Mouse (Mus musculus) brain, embryonic 14.5 days (tissue): ENCODE results near the gene Mkln1. TPM values are rescaled to one million over a fixed set of nuclear protein-coding genes. Genes with fewer than 3 reads are reported as not detected.
A peak's percentile ranks its signal among the peaks of the same experiment; 100 is the strongest.

Experiments used
- DNase-seq: peaks from one replicate; pipeline ENCODE4 v3.0.0-alpha.2; 2011; ENCODE audit warnings: low read depth
- CTCF ChIP-seq: fragments of 200-500 bp; IDR thresholded peaks from 2 replicates; pipeline ENCODE4 v1.5.1; 2012; ENCODE audit warnings: inconsistent platforms, mild to moderate bottlenecking, moderate library complexity, borderline replicate concordance; ENCODE audit not compliant: insufficient read depth, insufficient read length; ENCODE audit errors: extremely low read depth
- POLR2A ChIP-seq: fragments of 200-500 bp; IDR thresholded peaks from 2 replicates; pipeline ENCODE4 v1.6.1; 2012; ENCODE audit warnings: mild to moderate bottlenecking, inconsistent platforms, borderline replicate concordance; ENCODE audit not compliant: poor library complexity, insufficient read depth, insufficient read length, severe bottlenecking; ENCODE audit errors: extremely low read depth
- polyA plus RNA-seq: library from polyadenylated mRNA; depleted of rRNA; stranded (reverse); fragments of >200 nt; gene quantifications from 2 replicates; pipeline ENCODE4 v1.2.3, GENCODE M21; 2012

Gene Mkln1
- polyA plus RNA-seq, 1 experiment = 47.9 TPM

GRCm38 (mm10) chr6:31414303-31414702, 15.8 kb downstream of the Mkln1 start:
- TF ChIP-seq POLR2A (no peak), CTCF (no peak)
- peak; percentile 47 for DNase-seq

DNA sequence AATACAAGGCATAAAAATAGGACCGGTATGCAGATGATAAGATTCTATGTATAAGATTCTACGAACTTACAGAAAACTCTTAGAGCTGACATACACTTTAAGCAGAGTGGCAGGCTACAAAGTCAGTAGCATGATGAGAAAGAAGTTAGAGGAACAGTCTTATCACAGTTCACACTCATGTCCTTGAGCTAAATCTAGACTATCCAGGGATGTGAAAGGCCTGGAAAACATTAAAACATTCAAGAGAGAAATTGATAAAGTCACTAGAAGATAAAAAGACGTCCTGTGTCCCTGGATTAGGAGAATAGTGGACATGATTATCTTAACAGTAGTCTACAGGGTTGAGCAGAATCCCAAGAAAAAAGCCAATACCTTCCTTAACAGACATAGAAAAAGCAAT, 26.9 kb downstream of the Mkln1 start:
- DNase-seq = no peak
- TF ChIP-seq CTCF = no peak
- TF ChIP-seq POLR2A = no peak

DNA sequence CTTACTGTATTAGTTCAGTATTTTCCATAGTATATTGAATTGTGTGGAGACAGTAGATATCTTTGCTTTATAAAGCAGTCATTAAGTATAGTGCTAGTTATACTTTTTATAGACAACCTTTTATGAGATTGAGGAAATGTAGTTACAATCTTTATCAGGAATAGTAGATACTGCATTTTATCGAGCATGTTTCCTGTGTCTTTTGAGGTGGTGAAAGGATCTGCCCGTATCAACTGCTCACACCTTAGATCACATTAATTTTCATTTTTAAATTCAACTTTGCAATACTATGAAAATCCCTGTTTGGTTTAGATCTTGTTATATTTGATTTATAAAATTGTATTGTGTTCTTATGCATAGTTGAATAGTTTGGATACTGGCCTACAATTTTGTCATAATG, 38.7 kb downstream of the Mkln1 start:
- no peak for TF ChIP-seq POLR2A
- TF ChIP-seq CTCF = no peak
- no peak for DNase-seq

DNA sequence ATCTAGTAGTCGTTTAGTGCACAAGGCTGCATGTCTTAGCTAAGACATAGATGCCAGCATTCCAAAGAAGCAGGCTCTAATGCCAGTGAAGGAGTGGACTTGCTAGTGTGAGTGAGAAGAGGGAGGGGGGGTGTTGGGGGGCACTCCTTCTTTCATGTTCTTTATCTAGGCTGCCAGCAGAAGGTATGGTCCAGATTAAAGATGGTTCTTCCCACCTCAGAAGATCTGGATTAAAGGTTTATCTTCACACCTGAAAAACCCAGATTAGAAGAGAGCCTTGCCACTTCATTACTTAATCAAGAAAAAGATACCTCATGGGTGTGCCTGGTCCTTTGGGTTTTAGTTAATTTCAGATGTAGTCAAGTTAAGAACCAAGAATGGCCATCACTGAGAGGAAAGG, 46.7 kb downstream of the Mkln1 start:
- no peak for DNase-seq
- TF ChIP-seq CTCF (no peak), POLR2A (no peak)

DNA sequence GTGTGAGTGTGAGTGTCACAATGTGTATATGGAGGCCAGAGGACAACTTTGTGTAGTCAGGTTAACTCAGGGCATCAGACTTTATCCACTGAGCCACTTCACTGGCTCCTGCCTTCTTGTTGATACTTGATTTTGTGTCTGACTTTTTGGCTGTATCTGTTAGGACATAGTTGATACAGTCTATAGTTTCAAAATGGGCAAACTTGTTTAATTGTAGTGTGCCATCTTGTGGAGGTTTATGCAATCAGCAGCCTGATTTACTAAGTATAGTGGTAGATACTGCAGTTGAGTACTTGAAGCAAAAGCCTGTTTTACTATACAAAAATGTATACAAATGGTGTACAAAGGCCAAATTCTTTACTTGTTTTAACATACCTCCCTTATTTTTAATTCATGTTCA, 55.2 kb downstream of the Mkln1 start:
- TF ChIP-seq CTCF (no peak), POLR2A (no peak)

GRCm38 (mm10) chr6:31455376-31455775, 56.8 kb downstream of the Mkln1 start:
- TF ChIP-seq CTCF (no peak), POLR2A (no peak)
- peak; percentile 25 for DNase-seq

More for the DNA sequence above, 55.2 kb downstream of the Mkln1 start:
- DNase-seq = peak; percentile 72

GRCm38 (mm10) chr6:31456988-31457387, 58.5 kb downstream of the Mkln1 start:
- TF ChIP-seq CTCF (no peak), POLR2A (no peak)
- DNase-seq = no peak

GRCm38 (mm10) chr6:31469431-31469830, 70.9 kb downstream of the Mkln1 start:
- no peak for TF ChIP-seq POLR2A
- TF ChIP-seq CTCF = no peak
- no peak for DNase-seq

GRCm38 (mm10) chr6:31478221-31478620, 79.7 kb downstream of the Mkln1 start:
- no peak for DNase-seq
- TF ChIP-seq POLR2A (no peak), CTCF (no peak)

DNA sequence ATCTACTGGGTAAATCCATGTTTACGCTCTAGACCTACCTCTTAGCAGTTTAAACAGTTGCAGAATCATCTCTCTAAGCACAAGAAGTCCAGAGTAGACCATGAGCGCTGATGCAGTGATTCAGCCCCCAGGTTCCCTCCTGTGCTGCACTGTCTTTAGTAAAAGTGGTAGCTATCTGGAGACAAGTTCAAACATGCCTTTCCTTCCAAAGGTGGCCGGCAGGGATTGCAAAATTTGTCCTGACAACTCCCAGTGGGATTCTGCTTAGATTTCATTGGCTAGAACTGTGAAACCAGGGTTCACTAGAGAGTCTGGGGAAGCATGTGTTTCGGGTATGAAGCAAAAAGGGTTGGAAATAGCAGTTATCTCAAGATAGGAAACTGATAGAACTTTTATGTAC, 81.5 kb downstream of the Mkln1 start:
- TF ChIP-seq POLR2A = no peak
- no peak for TF ChIP-seq CTCF
- no peak for DNase-seq

- TF ChIP-seq POLR2A = no peak
- TF ChIP-seq CTCF = no peak
- DNase-seq = no peak
These were observed 88.1 kb downstream of the Mkln1 start for GRCm38 (mm10) chr6:31486601-31487000.

GRCm38 (mm10) chr6:31489950-31490349, 91.4 kb downstream of the Mkln1 start:
- no peak for DNase-seq
- no peak for TF ChIP-seq POLR2A
- no peak for TF ChIP-seq CTCF

DNA sequence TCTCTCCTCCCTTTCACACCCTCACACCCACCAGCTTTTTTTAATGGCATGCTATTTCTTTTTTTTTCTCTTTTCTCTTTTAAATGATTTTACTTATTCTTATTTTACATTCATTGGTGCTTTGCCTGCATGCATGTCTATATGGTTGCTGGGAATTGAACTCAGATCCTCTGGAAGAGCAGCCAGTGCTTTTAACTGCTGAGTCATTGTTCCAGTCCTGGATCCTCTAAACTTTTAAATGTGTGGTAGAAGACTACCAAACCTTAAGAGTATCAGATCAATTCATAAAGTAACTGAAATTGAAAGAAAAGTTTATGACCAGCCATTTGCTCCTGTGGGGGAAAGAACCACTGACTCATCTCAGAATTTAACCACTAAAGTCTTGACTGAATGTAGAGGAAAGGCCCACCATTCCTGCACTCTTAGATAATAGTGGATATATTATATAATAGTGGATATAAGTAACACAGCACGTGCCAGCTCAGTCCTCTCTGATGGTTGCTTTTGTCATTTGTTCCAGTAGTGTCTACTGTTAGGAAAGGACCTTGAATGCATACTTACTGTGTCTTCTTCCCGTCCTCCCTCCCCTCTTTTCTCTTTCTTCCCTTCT, 96.7 kb downstream of the Mkln1 start:
- TF ChIP-seq POLR2A (no peak), CTCF (no peak)
- no peak for DNase-seq

- TF ChIP-seq CTCF = no peak
- TF ChIP-seq POLR2A = no peak
- DNase-seq = no peak
These were observed 97.7 kb downstream of the Mkln1 start for GRCm38 (mm10) chr6:31496227-31496626.
